Mouse (Mus musculus) olfactory bulb, adult 2 months (tissue): ENCODE measurements around the gene Wbp1. TPM values are rescaled to one million over a fixed set of nuclear protein-coding genes. Genes with fewer than 3 reads are reported as not detected.
"Not testable (repeated sequence)": the region's sequence is repeated elsewhere in the genome, so short reads cannot be mapped to it uniquely, and the experiment has no call there.

Experiments used
- H3K27ac ChIP-seq: fragments of 200-500 bp; 2 replicates; pipeline ENCODE4 v1.5.1; 2012; ENCODE audit warnings: low read depth, low read length; ENCODE audit not compliant: insufficient read depth
- H3K4me1 ChIP-seq: fragments of 200-500 bp; 2 replicates; pipeline ENCODE4 v1.6.1; 2012; ENCODE audit warnings: low read length; ENCODE audit not compliant: control insufficient read depth, insufficient read depth
- H3K4me3 ChIP-seq: fragments of 200-500 bp; 2 replicates; pipeline ENCODE4 v1.5.1; 2012; ENCODE audit warnings: mild to moderate bottlenecking, low read depth, low read length, moderate library complexity; ENCODE audit not compliant: insufficient read depth
- CTCF ChIP-seq: fragments of 200-500 bp; IDR thresholded peaks from 2 replicates; pipeline ENCODE4 v1.5.1; 2012; ENCODE audit warnings: low read depth, mild to moderate bottlenecking, low read length, moderate library complexity; ENCODE audit not compliant: insufficient read depth
- POLR2A ChIP-seq: fragments of 200-500 bp; IDR thresholded peaks from 2 replicates; pipeline ENCODE4 v1.6.1; 2012; ENCODE audit warnings: mild to moderate bottlenecking, low read depth, low read length, moderate library complexity; ENCODE audit not compliant: insufficient read depth
- WGBS: fragments of 180-500 bp; shearing (Covaris S2); methylation state at CpG from one replicate; pipeline ENCODE4 v1.1.7; 2018; 5-methylcytosine and 5-hydroxymethylcytosine counted together
- polyA plus RNA-seq: library from polyadenylated mRNA; stranded (reverse); fragments of >200 nt; gene quantifications from 2 replicates; pipeline ENCODE4 v1.2.4, GENCODE M21; 2012; ENCODE audit warnings: low replicate concordance; ENCODE audit not compliant: missing spikeins, insufficient read depth, insufficient read length

The Wbp1 gene
- polyA plus RNA-seq, 1 experiment = not detected

DNA sequence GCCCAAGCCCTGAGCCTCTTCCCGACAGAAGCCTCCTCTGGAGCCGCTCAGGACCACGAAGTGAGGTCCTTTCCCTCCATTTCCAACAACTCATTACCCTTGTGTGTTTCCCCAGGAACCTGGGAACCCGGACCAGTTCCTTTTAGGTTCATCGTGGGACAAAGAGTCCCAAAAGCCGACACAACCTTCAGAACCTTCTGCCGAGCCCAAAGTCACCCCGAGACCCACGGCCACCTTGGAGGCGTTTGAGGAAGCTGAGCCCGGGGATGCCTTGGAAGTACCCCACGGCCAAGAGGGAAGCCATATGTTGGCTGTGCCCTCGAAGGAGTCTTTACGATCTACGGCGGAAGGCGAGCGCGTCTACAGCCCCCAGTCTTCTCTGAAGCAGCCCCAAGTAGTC is 40.1 kb upstream of the Wbp1 start:
- no peak overlapping the region for H3K4me3 ChIP-seq
- WGBS = 50% methylated on average over 19 of the region's 19 CpGs

DNA sequence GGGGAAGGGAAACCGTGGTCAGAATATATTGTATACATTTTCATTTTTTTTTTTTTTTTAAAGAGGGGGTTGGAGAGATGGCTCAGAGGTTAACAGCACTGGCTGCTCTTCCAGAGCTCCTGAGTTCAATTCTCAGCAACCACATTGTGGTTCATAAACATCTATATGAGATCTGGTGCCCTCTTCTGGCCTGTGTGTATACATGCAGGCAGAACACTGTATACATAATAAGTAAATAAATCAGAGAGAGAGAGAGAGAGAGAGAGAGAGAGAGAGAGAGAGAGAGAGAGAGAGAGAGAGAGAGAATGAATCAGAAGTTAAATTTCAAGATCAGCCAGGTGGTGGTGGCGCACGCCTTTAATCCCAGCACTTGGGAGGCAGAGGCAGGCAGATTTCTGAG is 38.1 kb upstream of the Wbp1 start:
- H3K4me1 ChIP-seq = peaks cover 15% of the 10 kb centered on the region
- H3K4me3 ChIP-seq, H3K27ac ChIP-seq: not testable (repeated sequence)
- 17% methylated on average over 3 of the region's 3 CpGs for WGBS

More for the DNA sequence above, 40.1 kb upstream of the Wbp1 start:
- H3K27ac ChIP-seq = no peak overlapping the region
- peaks cover 6% of the 10 kb centered on the region for H3K4me1 ChIP-seq
- no peak for TF ChIP-seq CTCF
- no peak for TF ChIP-seq POLR2A

DNA sequence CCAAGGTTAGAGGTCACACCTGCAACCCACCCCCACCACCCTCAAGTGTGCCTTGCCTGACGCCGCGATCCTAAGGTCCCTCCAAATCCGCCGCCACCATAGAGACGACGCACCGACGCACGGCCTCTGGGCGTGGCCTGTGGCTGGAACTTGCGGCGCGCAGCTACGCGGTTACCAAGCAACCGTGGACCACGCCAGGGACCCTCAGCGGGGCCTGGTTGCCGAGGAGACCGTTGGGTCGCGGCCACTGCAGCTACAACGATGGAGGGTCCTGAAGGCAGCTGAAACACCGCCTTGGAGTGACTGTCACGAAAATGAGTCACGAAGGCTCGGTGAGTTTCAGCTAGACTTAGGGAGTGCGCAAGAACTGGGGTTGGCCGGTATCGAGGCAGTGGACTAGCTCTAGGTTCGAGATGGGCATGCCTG is 34.9 kb upstream of the Wbp1 start, which contains the start of the genes Wdr54 and 1700003E16Rik:
Wdr54 (minus strand) TSS at position 139 of the 426 bp plus-strand sequence.
1700003E16Rik (plus strand) TSS at position 146 of the 426 bp plus-strand sequence.
- Histone ChIP-seq H3K27ac (no peak within 1 kb of the TSS), H3K4me3 (peak within 1 kb of the TSS; percentile 50), H3K4me1 (peaks cover 9% of the 10 kb centered on the region)
- under 1% methylated on average over 32 of the region's 32 CpGs for WGBS
- no peak for TF ChIP-seq CTCF
- no peak; the same call in 1 of the 2 replicates for TF ChIP-seq POLR2A

DNA sequence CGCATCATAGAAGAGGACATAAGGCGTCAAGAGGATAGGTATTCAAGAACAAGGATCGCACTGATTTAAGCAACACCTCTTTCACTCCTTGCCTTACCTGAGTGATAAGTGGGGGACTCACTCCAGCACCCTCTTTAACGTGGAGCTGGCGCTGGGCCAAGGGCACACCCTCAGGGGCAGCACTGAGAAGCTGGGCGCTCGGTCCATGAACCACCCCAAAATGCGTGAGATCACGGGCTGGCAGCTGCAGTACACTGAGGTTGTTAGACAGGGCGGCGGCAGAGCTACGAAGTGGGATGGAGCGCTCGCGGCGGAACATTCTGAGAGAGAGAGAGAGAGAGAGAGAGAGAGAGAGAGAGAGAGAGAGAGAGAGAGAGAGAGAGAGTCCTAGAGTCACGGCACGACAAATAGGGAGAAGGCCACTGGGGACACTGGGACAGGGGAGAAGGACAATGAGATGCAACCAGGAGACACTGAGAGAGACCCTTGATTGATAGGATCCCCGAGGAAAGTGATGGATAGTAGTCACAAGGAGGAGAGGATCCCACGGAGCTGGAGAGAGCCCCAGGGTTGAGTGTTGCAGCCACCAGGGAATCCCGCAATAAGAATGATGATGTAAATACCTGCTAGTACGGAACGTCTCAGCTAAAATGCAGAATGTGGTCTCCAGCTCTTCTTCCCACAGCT is 34.3 kb upstream of the Wbp1 start:
- TF ChIP-seq POLR2A (no peak), CTCF (no peak)
- peaks cover 9% of the 10 kb centered on the region for H3K4me1 ChIP-seq
- WGBS = 9% methylated on average over 23 of the region's 23 CpGs
- H3K4me3 ChIP-seq = peak overlapping the region; percentile 50
- H3K27ac ChIP-seq = no peak overlapping the region

DNA sequence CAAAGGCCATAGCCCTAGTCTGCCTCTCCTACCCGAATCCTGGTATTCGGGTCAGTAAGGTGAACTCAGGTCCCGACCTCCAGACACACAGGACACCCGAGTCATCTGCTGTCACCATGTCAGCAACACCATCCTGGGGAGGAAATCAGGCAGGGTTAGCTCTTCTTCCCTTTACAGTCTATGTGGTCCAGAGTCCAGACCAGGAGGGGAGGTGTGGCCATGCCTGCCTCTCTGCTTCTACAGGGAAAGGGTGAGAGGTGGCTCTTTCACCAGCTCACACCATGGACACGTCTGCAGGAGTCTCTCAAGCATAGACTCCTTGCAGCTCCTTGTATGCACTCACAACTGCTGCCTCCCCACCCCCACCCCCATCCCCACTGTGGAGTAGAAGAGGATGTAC is 32.1 kb upstream of the Wbp1 start:
- 83% methylated on average over 5 of the region's 5 CpGs for WGBS
- H3K4me1 ChIP-seq = peaks cover 9% of the 10 kb centered on the region
- no peak overlapping the region for H3K27ac ChIP-seq
- no peak for TF ChIP-seq POLR2A
- H3K4me3 ChIP-seq = no peak overlapping the region

DNA sequence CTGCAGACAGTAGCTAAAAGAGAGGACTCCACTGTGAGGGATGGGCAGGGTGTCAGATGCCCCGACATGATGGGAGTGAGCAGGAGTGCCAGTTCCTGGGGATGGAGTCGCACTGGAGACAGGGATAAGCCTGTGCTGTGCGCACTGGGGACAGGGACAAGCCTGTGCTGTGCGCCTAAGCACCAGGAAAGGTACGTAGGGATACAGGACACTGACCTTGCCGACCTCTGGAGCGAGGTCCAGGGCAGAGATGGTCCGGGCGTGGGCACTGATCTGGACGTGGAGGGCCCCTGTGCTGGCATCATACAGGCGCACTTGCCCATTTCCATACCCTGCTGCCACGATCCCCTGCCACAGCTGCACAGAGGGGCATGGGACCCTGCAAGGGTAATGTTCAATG is 31.7 kb upstream of the Wbp1 start:
- no peak for TF ChIP-seq CTCF
- no peak for TF ChIP-seq POLR2A
- WGBS = 90% methylated on average over 12 of the region's 12 CpGs
- Histone ChIP-seq H3K27ac (no peak overlapping the region), H3K4me3 (no peak overlapping the region), H3K4me1 (peaks cover 10% of the 10 kb centered on the region)

DNA sequence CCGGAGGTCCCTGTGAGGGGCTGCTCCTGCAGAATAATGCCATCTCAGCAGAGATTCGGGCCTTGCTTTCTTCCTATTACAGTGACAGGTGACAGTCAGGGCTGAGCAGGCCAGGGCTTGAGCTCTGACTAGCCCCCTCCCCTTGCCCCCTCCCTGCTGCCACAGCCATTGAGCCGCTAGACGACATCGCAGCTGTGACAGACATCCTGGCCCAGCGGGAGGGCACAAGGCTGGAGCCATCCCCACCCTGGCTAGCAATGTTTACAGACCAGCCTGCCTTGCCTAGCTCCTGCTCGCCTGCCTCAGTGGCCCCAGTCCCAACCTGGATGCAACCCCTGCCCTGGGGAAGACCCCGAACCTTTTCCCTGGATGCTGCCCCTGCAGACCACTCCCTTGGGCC is 30.4 kb upstream of the Wbp1 start:
- Histone ChIP-seq H3K4me1 (peaks cover 20% of the 10 kb centered on the region), H3K4me3 (no peak overlapping the region), H3K27ac (no peak overlapping the region)
- 39% methylated on average over 8 of the region's 8 CpGs for WGBS
- TF ChIP-seq CTCF (no peak), POLR2A (no peak)

DNA sequence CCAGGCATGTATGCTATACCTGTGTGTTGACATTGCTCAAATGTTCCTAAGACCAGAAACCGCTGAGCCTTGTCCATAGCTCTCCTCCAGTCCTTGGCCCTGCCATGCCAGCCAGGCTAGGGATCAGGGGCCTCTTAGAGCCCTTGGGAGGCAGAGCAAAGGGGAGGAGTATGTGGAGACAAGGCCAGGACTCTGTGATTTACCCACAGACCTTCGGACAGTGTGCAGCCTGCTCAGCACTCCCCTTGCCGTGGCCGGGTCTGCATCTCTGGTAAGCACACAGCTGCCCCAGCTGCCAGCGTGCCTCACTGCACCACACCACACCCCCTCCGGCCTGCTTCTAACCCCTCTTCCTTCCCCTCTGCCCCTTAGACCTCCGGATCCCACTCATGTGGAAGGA is 25.9 kb upstream of the Wbp1 start:
- Histone ChIP-seq H3K4me3 (no peak overlapping the region), H3K4me1 (peaks cover 19% of the 10 kb centered on the region), H3K27ac (no peak overlapping the region)
- TF ChIP-seq POLR2A (no peak), CTCF (no peak)
- WGBS = 60% methylated on average over 7 of the region's 7 CpGs

DNA sequence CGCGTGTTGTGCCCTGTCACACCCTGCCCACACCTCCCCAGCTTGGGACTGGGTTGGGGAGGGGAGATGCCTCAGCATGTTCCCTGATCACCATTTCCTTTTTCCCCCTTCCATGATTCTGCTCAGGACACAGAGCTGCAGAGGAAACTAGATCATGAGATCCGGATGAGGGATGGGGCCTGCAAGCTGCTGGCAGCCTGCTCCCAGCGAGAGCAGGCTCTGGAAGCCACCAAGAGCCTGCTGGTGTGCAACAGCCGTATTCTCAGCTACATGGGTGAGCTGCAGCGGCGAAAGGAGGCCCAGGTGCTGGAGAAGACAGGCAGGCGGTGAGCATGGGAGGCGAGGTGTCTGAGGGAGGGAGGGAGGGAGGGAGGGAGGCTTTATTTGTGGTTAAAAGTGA is 24.4 kb upstream of the Wbp1 start:
- 72% methylated on average over 9 of the region's 9 CpGs for WGBS
- Histone ChIP-seq H3K27ac (no peak overlapping the region), H3K4me3 (no peak overlapping the region), H3K4me1 (peaks cover 25% of the 10 kb centered on the region)
- no peak for TF ChIP-seq CTCF
- TF ChIP-seq POLR2A = no peak

DNA sequence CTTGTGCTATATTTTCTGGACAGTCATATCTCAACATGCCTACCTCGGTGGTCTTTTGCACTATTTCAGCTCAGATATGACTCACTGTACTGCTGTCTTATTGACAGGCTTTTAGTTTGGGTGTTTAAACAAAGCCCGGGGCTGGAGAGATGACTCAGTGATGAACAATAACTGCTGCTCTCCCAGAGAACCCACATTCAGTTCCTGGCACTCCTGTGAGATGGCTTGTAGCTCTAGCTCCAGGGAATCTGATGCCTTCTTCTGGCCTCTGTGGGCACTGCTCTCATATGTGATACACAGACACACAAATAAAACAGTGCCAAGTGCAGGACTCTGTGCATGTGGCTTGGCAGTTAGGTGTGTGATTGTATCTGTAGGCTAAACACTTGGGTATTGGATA is 23.9 kb upstream of the Wbp1 start:
- Histone ChIP-seq H3K4me3 (no peak overlapping the region), H3K4me1 (peaks cover 25% of the 10 kb centered on the region), H3K27ac (no peak overlapping the region)
- WGBS = 27% methylated on average over 2 of the region's 2 CpGs
- TF ChIP-seq CTCF = no peak
- TF ChIP-seq POLR2A = no peak
